Mouse (Mus musculus) right cerebral cortex, postnatal 10 days (tissue): Measurements from ENCODE around the gene Lipf.

Experiments used
- DNase-seq, 2 experiments: peaks; one replicate each; pipeline ENCODE4 v3.0.0; 2021; ENCODE audit warnings: low spot score in 2 of 2

Lipf gene

GRCm38 (mm10) chr19:33960887-33961286 is at the start of gene Lipf:
Gene Lipf (plus strand): TSS chr19:33961187.
- DNase-seq, result no peak

DNA sequence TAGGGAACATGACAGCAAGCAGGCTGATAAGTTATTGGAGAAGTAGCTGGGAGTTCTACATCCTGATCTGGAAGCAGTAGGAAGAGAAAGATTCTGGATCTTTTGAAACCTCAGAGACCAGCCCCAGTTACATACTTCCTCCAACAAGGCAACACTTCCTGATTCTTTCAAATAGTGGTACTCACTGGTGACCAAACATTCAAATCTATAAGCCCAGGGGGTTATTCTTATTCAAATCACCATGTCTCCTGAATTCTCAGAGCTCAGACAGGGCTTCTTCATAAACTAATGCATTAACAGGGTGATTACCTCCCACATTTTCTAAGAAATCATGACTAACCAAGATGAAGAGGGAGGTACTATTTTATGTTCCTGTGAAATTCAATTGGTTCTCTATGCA is 36.9 kb upstream of the Lipf start:
- no peak for DNase-seq

GRCm38 (mm10) chr19:33979007-33979406 is 18.0 kb downstream of the Lipf start:
- peak in 1 of 2 experiments; percentile 17 for DNase-seq

- DNase-seq, result no peak
Observed at GRCm38 (mm10) chr19:33983043-33983442, 22.1 kb downstream of the Lipf start.

DNA sequence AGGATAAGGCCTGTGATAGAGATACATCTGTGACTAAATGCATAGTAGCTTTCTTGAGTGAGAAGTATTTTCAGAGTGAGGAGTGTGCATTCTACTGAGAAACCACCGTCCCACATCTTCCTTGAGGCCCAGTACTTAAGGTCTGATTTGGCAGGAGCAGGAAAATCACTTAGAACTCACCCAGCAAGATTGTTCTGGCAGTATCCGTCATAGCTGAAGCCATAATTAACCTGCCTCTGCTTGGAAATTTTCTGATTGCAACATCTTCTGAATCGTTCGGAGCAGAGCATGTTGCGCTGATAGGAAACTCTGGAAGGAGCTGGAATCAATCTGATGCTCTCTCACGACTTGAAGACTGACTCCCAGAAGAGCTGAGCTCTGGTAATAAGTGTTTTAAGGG is 47.0 kb downstream of the Lipf start, which contains the start of gene Lipk:
Lipk (plus strand) TSS at position 289 of the 400 bp plus-strand sequence.
- DNase-seq, result no peak

DNA sequence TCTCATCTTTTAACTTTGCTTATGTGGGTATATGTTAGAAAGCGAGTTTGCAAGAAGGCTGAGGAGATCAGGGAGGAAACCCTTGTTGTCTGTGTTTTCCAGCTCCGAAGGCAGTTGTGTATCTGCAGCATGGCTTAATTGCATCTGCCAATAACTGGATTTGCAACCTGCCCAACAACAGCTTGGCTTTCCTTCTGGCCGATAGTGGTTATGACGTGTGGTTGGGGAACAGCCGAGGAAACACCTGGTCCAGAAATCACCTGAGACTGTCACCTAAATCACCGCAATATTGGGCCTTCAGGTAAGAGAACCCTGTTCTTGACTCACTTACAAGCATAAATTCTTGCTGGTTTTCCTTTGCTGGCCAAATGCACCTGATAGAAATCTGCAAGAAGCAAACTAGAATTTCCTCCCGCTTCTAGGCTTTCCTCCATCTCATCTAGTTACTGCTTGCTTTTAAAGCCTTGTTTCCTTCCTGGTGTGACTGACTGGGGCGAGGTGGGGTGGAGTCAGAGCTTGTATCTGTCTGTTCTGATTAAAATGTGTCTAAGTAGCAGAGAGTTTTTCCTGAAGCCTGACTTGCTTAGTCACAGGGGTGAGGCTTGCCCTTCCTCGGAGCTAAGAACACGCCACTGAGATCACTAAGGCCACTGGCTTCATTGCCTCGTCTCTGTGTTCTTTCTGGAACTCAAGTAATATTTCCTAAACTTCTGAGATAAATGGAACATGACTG is 60.6 kb downstream of the Lipf start:
- no peak for DNase-seq

DNA sequence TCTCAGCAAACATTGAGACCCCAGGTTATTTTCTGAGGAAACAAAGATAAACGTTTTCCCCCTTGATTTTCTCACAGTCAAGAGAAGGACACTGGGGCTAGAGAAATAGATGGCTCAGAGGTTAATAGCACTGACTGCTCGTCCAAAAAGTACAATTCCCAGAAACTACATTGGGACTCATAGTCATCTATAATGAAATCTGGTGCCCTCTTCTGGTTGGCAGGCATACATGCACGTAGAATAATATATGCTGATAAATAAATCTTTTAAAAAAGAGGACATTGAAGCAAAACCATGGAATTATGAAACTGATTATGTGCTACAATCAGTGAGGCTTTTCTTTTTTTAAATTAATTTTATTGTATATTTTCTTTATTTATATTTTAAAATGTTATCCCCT is 61.8 kb downstream of the Lipf start:
- no peak for DNase-seq
